Mouse (Mus musculus) urinary bladder, postnatal 36 days (tissue): ENCODE results near the gene Gm17482.
"Not testable (repeated sequence)": the region's sequence is repeated elsewhere in the genome, so short reads cannot be mapped to it uniquely, and the experiment has no call there.

Experiments
- DNase-seq, 2 experiments: peaks; one replicate each; pipeline ENCODE4 v3.0.0; 2022; ENCODE audit warnings: low spot score in 2 of 2, mixed read lengths in 1 of 2

The Gm17482 gene

GRCm38 (mm10) chr6:115227043-115227442, at the start of gene Gm17482:
Gene Gm17482, plus strand, starts transcription at chr6:115227343.
- DNase-seq, result no peak

- peak; percentile 20 to 28 for DNase-seq
Observed at GRCm38 (mm10) chr6:115178826-115179225, 48.3 kb upstream of the Gm17482 start.

DNA sequence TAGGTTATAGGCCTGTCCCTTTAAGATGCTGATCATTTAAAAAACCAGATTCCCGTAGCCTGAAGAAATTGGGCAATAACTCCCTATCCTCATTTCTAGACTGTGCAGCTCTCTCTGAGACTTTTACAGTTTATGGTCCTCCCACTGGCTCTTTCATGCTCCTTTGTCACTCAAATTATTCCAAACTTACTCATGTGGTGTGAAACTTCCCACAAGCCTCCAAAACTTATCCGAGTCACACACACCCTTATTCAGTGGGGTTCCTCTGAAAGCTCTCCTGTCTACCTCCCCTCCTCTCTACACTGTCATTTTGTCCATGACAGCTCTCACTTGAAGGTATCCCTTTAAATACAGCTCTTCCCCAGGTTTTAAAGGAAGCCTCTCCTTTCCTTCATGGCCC, 46.0 kb upstream of the Gm17482 start:
- DNase-seq, result no peak

DNA sequence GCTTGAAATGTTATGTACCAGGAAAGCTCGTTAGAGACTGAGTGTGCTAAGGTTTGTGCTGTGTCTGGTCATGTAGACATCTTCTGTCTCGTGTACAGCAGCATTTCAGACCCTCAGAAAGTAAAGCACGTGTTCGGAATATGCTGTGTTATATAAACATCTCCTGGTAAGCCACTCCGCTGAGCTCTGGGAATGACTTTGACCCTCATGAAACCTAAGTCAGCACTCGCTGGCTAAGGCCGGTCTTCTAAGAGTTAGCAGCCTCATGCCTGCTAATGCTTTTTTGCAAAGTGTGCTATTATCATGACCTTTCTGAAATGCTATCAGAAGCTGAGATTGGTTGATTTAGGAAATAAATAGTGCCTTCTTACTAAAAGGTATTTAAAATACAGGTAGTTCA, 36.0 kb upstream of the Gm17482 start:
- DNase-seq, result no peak

DNA sequence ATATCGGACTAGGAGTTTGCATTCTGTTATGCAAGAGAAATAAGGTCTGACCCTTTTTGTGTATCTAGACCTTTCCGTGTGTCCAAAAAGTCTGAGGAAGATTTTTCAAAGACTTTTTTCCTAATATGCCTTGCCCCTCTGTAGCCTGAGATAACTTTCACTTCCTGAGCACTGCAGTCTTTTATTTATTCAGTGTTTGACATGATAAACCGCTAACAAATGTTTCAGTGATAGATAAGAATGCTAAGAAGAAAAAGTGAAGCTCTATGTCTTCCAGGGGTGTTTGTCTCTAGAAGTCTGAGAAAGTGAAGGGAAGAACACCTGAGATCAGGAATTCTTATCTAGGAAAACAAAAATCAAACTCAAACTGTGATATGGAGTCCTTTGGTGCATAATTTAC, 26.4 kb upstream of the Gm17482 start:
- no peak for DNase-seq

GRCm38 (mm10) chr6:115203029-115203428, 24.1 kb upstream of the Gm17482 start:
- no peak for DNase-seq

DNA sequence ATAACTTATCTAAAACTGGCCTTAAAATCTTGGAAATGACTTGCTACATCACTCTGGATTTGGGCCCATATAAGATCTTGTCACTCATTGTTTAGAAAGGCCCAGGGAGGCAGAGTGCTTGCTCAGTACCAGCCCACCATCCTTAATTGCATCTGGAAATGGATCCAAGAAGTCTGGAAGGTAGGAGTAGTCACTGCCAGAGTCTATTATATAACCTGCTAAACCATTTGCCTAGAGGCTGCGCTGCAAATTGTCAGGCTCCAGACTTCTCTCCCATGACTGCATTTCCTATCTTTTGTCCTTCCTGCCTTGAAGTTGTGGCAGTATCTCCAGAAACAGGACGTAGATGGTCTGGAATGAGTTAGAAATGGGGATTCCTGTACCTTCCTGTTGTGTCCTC, 17.0 kb upstream of the Gm17482 start:
- DNase-seq, result no peak

GRCm38 (mm10) chr6:115210820-115211219, 16.3 kb upstream of the Gm17482 start:
- DNase-seq, result no peak

GRCm38 (mm10) chr6:115212132-115212903, 14.8 kb upstream of the Gm17482 start:
- no peak for DNase-seq

DNA sequence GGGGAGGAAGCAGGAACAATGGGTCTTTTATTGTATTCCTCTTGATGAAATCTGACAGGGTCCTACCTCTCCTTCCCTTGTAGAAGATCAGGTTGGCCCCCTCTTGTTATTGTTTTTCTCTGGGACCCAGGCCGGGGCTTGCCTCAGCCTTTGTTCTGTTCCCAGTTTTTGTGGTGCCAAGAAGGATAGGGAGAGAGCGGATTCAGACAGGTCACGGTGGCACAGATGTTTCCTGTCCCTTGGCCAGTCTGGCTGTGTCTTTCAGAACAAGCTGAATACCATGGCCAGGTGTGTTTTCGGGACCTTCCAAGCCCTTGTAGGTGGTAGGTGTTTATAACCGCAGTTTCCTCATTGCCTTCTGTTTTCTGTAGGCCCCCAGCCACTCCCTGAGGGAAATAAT, 14.0 kb upstream of the Gm17482 start:
- no peak for DNase-seq

DNA sequence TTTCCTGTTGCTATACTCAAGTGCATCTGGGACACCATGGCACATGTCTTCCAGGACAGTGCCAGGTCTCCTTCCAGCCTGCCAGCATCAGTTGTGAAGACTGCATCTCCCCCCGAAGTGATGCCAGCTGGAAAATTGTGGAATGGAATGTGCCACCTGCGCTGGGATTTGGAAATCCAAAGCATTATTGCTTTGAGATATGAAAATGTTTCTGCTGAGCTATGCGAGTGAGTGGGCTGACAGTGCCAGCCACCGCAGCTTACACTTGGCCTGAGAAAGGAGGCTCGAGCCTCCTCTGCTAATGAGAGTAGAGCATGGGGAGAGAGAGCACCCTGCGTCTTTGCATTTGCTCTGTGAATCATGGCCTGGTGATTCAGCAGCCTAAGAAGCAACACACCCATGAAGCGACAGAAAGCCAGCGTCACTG, 5.9 kb upstream of the Gm17482 start:
- DNase-seq, result peak in 1 of 2 experiments; percentile 23

- no peak for DNase-seq
Observed at GRCm38 (mm10) chr6:115225519-115225918, 1.6 kb upstream of the Gm17482 start.

DNA sequence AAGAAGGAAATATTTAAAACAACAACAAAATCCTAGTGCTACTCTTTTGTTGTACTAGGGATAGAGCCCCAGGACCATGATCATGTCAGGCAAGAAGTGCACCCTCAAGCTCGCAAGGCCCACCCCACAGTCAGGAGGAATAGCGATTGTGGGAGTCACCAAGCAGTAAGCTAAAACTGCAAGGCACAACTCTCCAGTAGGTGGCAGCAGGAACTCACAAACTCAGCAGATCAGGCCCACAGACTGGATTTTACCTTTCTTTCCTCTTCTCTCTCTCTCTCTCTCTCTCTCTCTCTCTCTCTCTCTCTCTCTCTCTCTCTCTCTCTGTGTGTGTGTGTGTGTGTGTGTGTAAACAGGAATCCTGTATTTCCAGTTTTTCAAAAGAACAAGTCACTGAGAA, 386 bp downstream of the Gm17482 start:
- peak; percentile 81 to 82 for DNase-seq

- no peak for DNase-seq
Observed at GRCm38 (mm10) chr6:115230557-115230956, 3.4 kb downstream of the Gm17482 start.

- DNase-seq, result no peak
Observed at GRCm38 (mm10) chr6:115231836-115232235, 4.7 kb downstream of the Gm17482 start.

GRCm38 (mm10) chr6:115232562-115232961, 5.4 kb downstream of the Gm17482 start:
- peak in 1 of 2 experiments; percentile 41 for DNase-seq

GRCm38 (mm10) chr6:115238031-115239027, 11.2 kb downstream of the Gm17482 start:
- DNase-seq, result peak in 1 of 2 experiments; percentile 61

DNA sequence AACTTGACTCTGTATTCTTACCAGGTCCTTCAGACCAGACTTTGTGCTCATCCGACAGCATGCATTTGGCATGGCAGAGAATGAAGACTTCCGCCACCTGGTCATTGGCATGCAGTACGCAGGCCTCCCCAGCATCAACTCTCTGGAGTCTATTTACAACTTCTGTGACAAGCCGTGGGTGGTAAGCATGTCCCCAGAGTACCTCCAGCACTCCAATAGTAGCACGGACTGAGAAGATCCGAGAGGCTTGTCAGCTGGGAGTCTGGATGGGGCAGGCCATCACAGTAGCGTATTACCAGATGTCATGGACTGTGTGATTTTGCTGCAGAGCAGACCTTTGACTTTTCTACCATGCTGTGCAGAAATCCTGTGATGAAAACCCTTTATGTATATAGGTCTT, 12.2 kb downstream of the Gm17482 start:
- no peak for DNase-seq

- not testable (repeated sequence) for DNase-seq
Observed at GRCm38 (mm10) chr6:115240431-115240830, 13.3 kb downstream of the Gm17482 start.

DNA sequence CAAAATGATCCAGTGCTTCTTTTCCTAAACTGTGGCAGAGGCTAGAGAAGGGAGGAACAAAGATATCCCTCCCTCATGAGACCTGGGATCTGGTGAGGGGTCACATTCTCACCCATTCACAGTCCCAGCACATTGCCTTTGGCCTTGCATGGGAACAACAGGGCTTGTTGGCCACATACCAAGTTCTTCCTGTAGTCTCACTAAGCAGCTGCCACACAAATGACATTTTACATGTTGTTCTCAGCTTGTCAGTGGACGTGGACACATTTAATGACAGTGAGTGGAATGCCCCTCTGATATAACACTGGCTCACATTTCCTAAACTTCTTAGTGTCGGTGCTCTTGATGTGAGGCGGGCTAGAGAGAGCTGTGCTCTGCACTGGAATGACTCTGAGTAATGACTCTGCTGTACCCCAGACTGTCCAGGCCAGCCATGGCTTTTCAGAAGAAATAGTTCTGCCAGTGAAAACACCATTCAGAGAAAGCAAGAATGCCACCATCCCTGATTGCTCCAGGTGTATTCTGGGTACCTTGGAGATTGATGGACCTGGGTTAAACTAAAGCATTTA, 14.1 kb downstream of the Gm17482 start:
- DNase-seq, result no peak

DNA sequence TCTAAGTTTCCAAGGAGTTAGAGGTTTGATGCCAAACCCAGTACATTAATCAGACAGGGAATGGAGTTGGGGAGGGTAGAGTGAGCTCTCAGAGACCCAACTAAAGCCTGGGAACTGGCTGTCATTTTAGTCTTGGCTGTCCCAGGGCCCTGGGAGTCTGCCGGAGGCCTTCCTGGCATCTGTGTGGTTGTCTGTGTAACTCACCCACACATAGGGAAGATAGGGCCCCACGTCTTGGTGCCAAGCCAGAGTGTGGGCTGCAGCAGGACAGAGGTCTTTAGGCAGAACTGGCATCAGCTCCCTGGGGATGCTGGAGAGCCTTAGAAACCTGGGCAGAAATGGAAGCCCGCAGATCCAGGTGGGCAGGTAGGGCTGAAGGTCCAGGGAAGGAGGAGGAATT, 14.8 kb downstream of the Gm17482 start:
- DNase-seq, result no peak

DNA sequence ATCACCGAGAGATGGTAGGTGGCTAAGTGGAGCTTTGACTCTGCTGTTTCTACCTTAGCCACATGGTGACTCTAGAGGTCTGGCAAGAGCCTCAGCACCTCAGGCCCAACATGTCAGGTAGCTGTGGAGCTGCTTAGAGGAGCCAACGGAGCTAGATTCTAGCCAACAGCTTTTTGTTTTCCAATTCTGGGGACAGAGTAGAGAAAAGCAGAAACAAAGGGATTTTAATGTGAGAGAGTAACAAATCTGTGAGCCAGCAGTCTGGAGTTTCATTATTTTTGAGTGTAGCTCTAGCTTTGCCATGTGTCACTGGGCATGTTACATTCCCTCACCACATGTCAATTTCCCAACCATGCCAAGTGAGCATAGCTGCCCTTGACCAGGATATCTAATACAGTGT, 17.1 kb downstream of the Gm17482 start:
- no peak for DNase-seq
